Mouse (Mus musculus) mouse embryonic stem cell (cell line): ENCODE data around the gene Litaf.

Experiments used
- in situ Hi-C, 2 experiments: fragments of 300-500 bp; cut with MboI; formaldehyde crosslinking; loops; 1 replicate in 1 of 2; 3 replicates in 1 of 2; pipeline ENCODE4 v1.14.3; 2019 to 2020; ENCODE audit warnings: low sequenced_read_pairs in 2 of 2, low pct_unique_long_range_greater_than_20kb in 1 of 2, mixed read lengths in 1 of 2; ENCODE audit not compliant: unreplicated experiment in 1 of 2

The Litaf gene

DNA sequence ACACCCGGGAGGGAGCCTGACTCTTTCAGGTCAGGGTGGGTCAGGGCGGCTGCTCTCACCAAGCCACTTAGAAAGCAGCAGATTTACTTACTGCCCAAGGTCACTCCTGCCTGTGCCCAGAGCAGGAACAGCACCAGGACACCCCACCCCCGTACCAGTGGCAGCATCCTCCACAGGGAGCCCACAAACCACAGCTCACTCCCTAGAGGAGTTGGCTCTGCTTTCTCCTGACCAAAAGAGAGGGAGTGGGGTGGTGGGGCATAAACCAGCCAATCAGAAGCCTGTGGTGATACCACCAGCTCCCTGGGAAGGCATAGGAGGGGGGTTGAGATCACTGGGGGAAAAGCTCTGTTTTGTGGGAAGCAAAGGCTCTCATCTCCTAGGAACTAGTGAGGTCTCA lies 118.2 kb downstream of the Litaf start:
- in situ Hi-C loops, result no loop called here

DNA sequence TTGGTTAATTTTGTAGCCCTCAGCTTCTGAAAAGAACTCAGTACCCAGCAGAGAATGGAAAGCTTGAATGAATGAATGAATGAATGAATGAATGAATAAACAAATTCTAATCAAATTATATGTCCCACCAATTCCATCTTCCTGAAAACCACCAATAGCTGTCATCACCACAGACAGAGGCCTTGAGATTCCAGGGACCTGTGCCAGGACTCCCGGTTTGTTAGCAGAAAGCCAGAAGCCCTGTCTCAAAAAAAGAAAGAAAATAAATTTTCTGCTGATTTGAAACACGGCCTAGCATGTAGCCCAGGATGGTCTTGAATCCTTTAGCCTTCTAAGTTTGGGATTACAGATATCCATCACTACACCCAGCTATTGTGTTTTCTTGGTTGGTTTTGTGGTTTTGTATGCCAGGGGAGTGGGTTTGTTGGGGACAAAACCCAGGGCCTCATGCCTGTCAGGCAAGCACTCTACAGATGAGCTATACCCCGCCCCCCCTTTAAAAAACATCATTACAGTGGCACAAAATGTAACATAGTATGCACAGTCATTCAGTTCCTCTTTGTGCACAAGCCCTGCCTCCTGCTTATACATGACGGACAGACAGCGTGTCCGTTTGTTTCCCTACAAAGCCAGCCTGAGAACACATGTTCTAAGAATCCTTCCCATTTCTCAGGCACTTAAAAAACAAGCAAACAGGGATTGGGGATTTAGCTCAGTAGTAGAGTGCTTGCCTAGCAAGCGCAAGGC lies 120.4 kb downstream of the Litaf start:
- in situ Hi-C loops, result no loop called here

GRCm38 (mm10) chr16:10944545-10944944 lies 121.4 kb downstream of the Litaf start:
- in situ Hi-C loops, result loop anchor here in 1 of 2 experiments (5.0 kb wide), 1 partner anchor 37 kb away; no protein-coding TSS in a partner anchor

- in situ Hi-C loops, result loop anchor here in 1 of 2 experiments (5.0 kb wide), 1 partner anchor 36 kb away; no protein-coding TSS in a partner anchor
Observed at GRCm38 (mm10) chr16:10943257-10943656, 122.7 kb downstream of the Litaf start.

- in situ Hi-C loops, result loop anchor here in 1 of 2 experiments (5.0 kb wide), 1 partner anchor 33 kb away; no protein-coding TSS in a partner anchor
Observed at GRCm38 (mm10) chr16:10940661-10941060, 125.3 kb downstream of the Litaf start.

DNA sequence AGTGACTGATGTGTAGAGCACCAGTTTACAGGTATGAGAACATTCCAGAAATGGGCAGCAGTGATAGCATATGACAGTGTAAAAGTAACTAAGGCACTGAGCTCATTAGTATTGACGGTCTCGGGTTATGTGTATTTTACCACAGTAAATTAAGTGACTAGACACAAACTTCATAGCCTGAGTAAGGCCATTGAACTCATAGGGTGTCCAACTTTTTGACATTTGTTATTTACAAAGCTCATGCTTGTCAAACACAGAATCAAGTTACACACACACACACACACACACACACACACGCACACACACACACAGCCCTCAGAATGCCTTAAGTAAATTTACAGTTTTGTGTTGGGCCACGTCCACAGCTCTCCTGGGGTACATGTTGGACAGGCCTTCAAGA lies 126.0 kb downstream of the Litaf start:
- in situ Hi-C loops, result loop anchor here in 1 of 2 experiments (5.0 kb wide), 1 partner anchor 33 kb away; no protein-coding TSS in a partner anchor

DNA sequence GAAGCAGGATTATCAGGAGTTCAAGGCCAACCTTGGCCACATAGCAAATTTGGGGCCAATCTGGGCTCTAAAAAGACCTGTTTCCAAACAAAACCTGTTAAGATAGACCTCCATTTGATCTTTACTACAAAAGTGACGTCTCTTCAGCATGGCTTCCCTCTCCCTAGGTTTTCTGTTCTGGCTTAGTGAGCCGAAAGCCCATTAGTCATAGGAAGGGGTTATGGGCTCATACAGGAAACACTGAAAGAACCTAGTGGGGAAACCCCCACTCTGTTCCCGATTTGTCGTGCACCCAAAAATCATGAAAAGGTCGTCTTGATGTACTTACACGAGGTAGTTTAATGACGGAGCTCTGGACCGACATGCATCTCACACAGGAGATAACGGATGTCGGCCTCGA lies 128.5 kb downstream of the Litaf start:
- in situ Hi-C loops, result no loop called here

DNA sequence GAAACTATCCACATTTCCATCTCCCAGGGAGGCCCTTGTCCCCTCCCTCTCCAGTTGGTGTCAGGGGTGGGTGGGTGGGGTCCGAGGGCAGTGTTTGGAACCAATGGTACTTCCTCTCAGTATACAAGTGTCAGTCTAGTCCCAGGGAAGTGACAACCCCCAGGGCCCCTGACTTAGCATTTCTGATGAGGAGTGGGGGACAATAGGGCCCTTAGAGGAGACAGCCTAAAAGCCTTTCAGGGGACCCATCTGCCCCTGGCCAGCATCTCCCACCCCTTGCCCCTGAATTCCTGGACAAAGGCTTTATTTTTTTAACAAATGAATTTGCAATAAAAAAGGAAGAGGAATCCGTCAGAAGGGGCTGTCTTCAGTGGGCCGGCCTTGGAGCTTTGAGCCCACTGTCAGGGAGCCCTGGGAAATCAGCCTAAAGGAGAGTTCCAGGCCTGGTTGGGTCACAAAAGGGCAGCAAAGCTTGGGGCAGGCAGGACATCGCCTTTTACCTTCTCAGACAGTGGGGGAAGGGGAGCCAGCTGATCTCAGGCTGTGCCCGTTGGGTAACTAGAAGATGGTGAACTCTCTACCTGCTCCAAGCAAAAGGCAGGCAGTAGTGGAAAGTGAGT lies 129.1 kb downstream of the Litaf start:
- in situ Hi-C loops, result no loop called here

GRCm38 (mm10) chr16:10934047-10934446 lies 131.9 kb downstream of the Litaf start:
- in situ Hi-C loops, result no loop called here

DNA sequence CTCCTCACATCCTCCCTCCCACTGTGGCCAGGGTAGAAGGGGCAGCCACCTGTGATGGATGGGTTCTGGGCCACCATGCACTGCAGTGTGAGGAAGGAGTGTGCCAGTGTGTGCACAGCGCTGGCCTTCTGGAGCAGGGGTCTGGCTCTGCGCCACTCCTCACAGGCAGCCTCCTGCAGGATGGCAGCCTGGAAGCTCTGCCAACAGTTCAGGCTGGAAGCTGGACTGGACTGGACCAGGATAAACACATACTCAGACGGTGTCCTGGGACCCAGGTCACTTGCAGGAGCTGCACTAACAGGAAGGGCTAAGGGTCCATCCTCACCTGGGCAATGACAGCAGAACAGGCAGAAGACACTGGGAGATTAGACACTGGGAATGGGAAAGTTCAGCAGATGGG lies 132.6 kb downstream of the Litaf start:
- in situ Hi-C loops, result no loop called here

- in situ Hi-C loops, result no loop called here
Observed at GRCm38 (mm10) chr16:10927026-10927425, 138.9 kb downstream of the Litaf start.

GRCm38 (mm10) chr16:10925591-10926180 lies 140.3 kb downstream of the Litaf start:
- in situ Hi-C loops, result no loop called here

- in situ Hi-C loops, result no loop called here
Observed at GRCm38 (mm10) chr16:10923561-10923960, 142.4 kb downstream of the Litaf start.

DNA sequence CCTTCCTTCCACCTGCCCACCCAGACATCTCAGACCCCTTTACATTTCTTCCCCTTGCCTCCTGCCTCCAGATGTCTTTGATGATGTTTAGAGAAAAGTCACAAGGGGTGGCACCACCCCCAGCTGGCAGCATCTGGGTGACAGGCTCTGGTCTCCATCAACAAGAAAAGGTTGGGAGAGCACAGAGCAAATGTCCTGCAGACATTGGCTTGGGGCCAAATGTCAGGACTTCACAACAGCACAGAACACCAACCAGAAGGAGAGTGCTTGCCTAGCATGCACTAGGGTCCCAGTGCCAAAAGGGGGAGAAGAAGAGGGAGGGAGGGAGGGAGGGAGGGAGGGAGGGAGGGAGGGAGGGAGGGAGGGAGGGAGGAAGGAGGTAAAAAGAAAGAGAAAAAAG lies 146.1 kb downstream of the Litaf start:
- in situ Hi-C loops, result no loop called here

DNA sequence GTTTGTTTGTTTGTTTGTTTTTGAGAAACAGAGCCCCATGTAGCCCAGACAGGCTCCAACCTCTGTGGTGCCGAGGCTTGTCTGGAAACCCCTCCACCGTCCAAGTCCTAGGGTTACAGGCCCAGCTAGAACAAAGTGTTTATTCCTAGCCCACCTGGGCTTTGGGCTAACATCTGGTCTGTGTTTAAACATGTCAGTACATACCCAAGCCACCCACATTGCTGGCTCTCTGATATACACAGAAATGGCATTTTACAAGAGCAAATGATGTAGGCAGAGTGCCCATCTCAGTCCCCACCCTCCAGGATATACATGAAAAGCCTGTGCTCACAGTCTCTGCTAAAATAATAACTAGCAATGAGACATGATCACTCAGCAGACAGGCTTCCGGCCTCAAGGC lies 149.7 kb downstream of the Litaf start:
- in situ Hi-C loops, result no loop called here

DNA sequence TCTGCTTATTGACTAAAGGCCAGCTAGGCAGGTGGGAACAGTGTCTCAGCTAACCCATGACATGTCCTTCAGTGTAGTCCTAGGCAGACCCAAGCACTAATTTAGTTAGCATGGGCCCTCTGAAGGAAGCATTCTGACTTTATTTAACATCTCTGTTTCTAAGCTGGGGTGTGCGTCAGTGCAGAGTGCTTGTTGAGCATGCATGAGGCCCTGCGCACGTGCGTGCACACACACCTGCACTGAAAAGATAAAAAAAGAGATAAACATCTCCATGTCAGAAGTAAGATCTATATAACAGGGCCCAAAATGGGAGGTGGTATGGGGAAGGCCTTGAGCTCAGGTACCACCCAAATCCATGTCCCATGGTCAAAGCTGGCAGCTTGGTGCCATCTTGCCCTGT lies 150.9 kb downstream of the Litaf start:
- in situ Hi-C loops, result no loop called here

DNA sequence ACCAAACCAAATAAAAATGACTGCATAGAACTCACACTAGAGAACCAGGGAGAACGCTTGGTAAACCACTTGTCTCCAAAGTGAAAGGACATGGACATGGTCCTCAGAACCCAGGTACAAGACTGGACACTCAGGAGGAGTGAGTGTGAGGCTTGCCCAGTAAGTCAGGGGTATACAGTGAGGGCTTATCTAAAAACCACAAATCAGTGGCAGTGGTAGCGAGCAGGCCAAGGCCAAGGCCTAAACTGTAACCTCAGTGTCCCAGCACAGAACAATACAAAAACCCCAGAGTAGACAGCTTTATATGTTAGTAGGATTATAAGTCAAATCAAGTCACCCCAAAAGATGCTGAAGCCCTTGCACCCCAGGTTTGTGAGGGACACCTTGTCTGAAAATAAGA lies 154.9 kb downstream of the Litaf start:
- in situ Hi-C loops, result no loop called here

DNA sequence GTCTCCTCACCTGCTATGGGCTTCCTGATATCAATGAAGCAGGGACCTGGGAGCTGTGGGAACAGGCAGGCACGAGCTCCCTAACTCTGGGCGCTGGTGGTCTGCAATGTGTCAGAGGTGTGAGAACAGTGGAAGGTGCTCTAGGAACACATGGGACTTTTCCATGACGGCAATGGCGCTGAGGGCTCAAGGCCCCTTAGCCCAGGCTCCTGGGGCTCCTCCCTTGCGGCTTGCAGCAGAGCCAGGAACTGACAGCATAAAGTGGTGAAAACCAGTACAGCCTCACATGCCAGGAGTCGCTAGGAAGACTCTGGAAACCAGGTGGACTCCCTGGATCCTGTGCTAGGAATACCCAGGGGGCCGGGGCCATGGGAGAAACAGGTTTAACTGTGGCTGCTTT lies 155.4 kb downstream of the Litaf start:
- in situ Hi-C loops, result no loop called here
